Mouse (Mus musculus) stomach, postnatal 0 days (tissue): ENCODE measurements around the gene Pgpep1l. TPM values are rescaled to one million over a fixed set of nuclear protein-coding genes. Genes with fewer than 3 reads are reported as not detected.
"Not testable (repeated sequence)": the region's sequence is repeated elsewhere in the genome, so short reads cannot be mapped to it uniquely, and the experiment has no call there.

Experiments
- ATAC-seq: fragments of 200-750 bp; cut with Nextera tagmentation; 2 replicates; pipeline ENCODE4 v1.8.0; 2017; ENCODE audit not compliant: low FRiP score, low TSS enrichment
- DNase-seq: peaks from one replicate; pipeline ENCODE4 v3.0.0-alpha.2; 2016; ENCODE audit warnings: low spot score
- H3K27ac ChIP-seq: fragments of 300-500 bp; sonication (generic); replicated peaks from 2 replicates; pipeline ENCODE4 v1.5.1; 2014; ENCODE audit warnings: mild to moderate bottlenecking, control low read depth
- H3K27me3 ChIP-seq: fragments of 300-500 bp; sonication (generic); 2 replicates; pipeline ENCODE4 v1.6.1; 2014; ENCODE audit warnings: low read length; ENCODE audit not compliant: control insufficient read depth, insufficient read depth
- H3K36me3 ChIP-seq: fragments of 300-500 bp; sonication (generic); 2 replicates; pipeline ENCODE4 v1.6.1; 2014; ENCODE audit warnings: low read length, mixed read lengths; ENCODE audit not compliant: control insufficient read depth, insufficient read depth
- H3K4me1 ChIP-seq: fragments of 300-500 bp; sonication (generic); replicated peaks from 2 replicates; pipeline ENCODE4 v1.6.1; 2014; ENCODE audit warnings: antibody characterized with exemption; ENCODE audit not compliant: control insufficient read depth, insufficient read depth
- H3K4me2 ChIP-seq: fragments of 300-500 bp; sonication (generic); replicated peaks from 2 replicates; pipeline ENCODE4 v1.6.1; 2014; ENCODE audit warnings: low read depth, mild to moderate bottlenecking, control low read depth, moderate library complexity
- H3K4me3 ChIP-seq: fragments of 300-500 bp; sonication (generic); 2 replicates; pipeline ENCODE4 v1.5.1; 2014; ENCODE audit warnings: low read depth, low read length, control low read depth
- H3K9ac ChIP-seq: fragments of 300-500 bp; sonication (generic); 2 replicates; pipeline ENCODE4 v1.6.1; 2014; ENCODE audit warnings: mild to moderate bottlenecking, low read length, control low read depth, mixed read lengths
- H3K9me3 ChIP-seq: fragments of 300-500 bp; sonication (generic); 2 replicates; pipeline ENCODE4 v1.6.1; 2016; ENCODE audit warnings: low read length; ENCODE audit not compliant: control insufficient read depth
- CTCF ChIP-seq: IDR thresholded peaks from 2 replicates; pipeline ENCODE4 v1.5.1; 2016; ENCODE audit warnings: antibody characterized with exemption, low read depth, mild to moderate bottlenecking, moderate library complexity
- EP300 ChIP-seq: optimal IDR thresholded peaks from 2 replicates; pipeline ENCODE3; 2016; ENCODE audit warnings: antibody characterized with exemption
- WGBS: fragments of 180-500 bp; shearing (Covaris S2); extraction: QIAGEN DNeasy Blood & Tissue Kit; methylation state at CpG from one replicate; pipeline ENCODE4 v1.1.7; 2014; 5-methylcytosine and 5-hydroxymethylcytosine counted together
- polyA plus RNA-seq: library from polyadenylated mRNA; unstranded; fragments of >200 nt; fragmentation: Nextera tagmentation; extraction: Ambion mirVana; gene quantifications from 2 replicates; pipeline ENCODE4 v1.2.1, GENCODE M21; 2015

Pgpep1l gene
- polyA plus RNA-seq, 1 experiment from 2014 or later = not detected

DNA sequence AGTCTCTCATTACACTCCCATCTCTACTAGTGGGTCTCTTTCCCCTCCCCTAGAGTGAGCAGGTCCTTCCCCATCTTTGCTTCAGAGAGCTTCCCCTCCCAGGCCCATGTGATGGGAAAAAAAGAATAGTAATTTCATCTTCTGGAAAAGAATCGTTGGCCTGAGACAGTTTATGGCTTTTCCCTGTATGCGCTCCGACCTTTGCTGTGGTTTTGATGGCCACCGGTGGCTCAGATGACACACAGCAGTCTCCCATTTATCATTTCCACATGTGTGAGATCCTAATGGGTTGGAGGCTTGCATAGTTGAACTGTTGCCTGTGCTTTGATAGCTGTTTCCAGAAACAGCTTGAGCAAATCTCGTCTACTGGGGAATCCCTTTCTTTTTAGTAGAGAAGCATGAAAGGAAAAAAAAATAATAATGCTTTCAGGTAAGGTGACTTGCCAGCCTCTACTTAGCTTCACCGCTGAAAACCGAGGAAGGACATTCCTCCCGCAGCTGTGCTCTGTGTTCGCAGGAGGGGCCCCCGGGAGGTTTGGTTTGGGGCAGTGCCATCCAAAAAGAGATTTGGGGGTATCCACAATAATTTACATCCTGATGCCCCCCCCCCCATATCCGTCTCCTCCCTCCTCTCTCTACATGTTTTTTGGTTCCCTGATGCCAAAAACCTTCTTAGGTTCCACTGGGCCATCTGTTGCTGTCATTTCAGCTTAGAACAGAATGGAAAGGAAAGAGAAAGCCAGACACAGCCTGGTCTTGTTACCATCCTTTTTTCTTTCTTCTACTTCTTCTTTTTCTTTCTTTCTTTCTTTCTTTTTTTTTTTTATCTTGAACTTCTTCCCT, 13.2 kb upstream of the Pgpep1l start:
- DNase-seq (no peak), ATAC-seq (no peak)
- TF ChIP-seq EP300 = no peak
- no peak for TF ChIP-seq CTCF
- WGBS = 52% methylated on average over 11 of the region's 11 CpGs
- Histone ChIP-seq H3K9ac (no peak overlapping the region), H3K27ac (no peak overlapping the region), H3K9me3 (no peaks in the 10 kb centered on the region), H3K4me1 (no peaks in the 10 kb centered on the region), H3K4me2 (no peak overlapping the region), H3K36me3 (no peaks in the 10 kb centered on the region), H3K27me3 (no peaks in the 10 kb centered on the region), H3K4me3 (no peak overlapping the region)

- Histone ChIP-seq H3K9me3 (no peaks in the 10 kb centered on the region), H3K27me3 (no peaks in the 10 kb centered on the region), H3K4me2 (peak overlapping the region; percentile 62), H3K27ac (no peak overlapping the region), H3K4me1 (no peaks in the 10 kb centered on the region), H3K9ac (peak overlapping the region; percentile 41; the same call in 1 of the 2 replicates), H3K36me3 (no peaks in the 10 kb centered on the region), H3K4me3 (peak overlapping the region; percentile 29)
- WGBS = 15% methylated on average over 34 of the region's 36 CpGs
- DNase-seq = peak; percentile 36
- no peak for TF ChIP-seq EP300
- TF ChIP-seq CTCF = no peak
- ATAC-seq = peak; percentile 29; the same call in 1 of the 2 replicates
Observed at GRCm38 (mm10) chr7:68275838-68276731, 12.1 kb upstream of the Pgpep1l start.

DNA sequence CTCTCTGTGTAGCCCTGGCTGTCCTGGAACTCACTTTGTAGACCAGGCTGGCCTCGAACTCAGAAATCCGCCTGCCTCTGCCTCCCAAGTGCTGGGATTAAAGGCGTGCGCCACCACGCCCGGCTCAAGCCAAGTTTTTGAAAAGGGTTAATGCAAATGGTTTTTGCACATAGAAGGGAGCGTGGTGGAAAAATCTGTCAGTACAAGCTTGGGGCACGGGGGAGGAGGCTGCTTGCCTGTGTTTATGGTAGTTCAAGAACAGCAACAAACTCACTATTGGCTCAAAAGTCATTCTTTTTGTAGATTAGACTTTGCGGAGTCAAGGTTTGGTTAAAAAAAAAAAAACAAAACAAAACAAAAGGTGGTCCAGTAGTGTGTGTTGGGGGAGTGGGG, 11.4 kb upstream of the Pgpep1l start:
- H3K9ac ChIP-seq, H3K4me1 ChIP-seq, DNase-seq, ATAC-seq, H3K27ac ChIP-seq, H3K36me3 ChIP-seq, H3K27me3 ChIP-seq, H3K9me3 ChIP-seq: not testable (repeated sequence)
- 49% methylated on average over 9 of the region's 9 CpGs for WGBS
- Histone ChIP-seq H3K4me2 (peak overlapping the region; percentile 62), H3K4me3 (peak overlapping the region; percentile 29)

GRCm38 (mm10) chr7:68274951-68275350, 10.9 kb upstream of the Pgpep1l start:
- no peak overlapping the region for H3K4me3 ChIP-seq
- no peaks in the 10 kb centered on the region for H3K9me3 ChIP-seq
- TF ChIP-seq CTCF (no peak), EP300 (no peak)
- no peak overlapping the region for H3K27ac ChIP-seq
- 65% methylated on average over 9 of the region's 9 CpGs for WGBS
- H3K9ac ChIP-seq = no peak overlapping the region
- H3K4me2 ChIP-seq = no peak overlapping the region
- H3K36me3 ChIP-seq = no peaks in the 10 kb centered on the region
- DNase-seq (no peak), ATAC-seq (no peak)
- H3K4me1 ChIP-seq = no peaks in the 10 kb centered on the region
- H3K27me3 ChIP-seq = no peaks in the 10 kb centered on the region

DNA sequence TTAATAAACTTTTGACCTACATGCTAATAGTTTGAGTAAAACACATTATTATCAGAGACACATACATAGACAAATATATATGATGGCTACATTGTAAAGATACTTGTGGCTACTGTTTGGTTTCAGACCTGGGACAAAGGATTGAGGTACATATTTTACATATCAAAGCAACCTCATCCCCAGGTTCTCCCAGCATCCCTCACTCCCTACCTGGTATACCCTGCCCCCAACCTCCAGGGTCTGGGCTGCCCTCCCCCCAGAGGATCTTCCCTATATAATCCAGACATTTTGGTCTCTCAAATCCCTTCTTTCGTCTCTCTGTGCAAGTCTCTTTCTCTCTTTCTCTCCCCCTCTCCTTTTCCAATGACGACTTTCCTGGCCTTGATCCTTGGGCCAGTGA, 10.2 kb upstream of the Pgpep1l start:
- Histone ChIP-seq H3K36me3 (no peaks in the 10 kb centered on the region), H3K9me3 (no peaks in the 10 kb centered on the region), H3K27me3 (no peaks in the 10 kb centered on the region), H3K4me2 (no peak overlapping the region), H3K27ac (no peak overlapping the region), H3K4me1 (no peaks in the 10 kb centered on the region), H3K9ac (no peak overlapping the region), H3K4me3 (no peak overlapping the region)
- DNase-seq (no peak), ATAC-seq (no peak)
- no peak for TF ChIP-seq CTCF
- TF ChIP-seq EP300 = no peak
- 67% methylated on average over 2 of the region's 2 CpGs for WGBS

DNA sequence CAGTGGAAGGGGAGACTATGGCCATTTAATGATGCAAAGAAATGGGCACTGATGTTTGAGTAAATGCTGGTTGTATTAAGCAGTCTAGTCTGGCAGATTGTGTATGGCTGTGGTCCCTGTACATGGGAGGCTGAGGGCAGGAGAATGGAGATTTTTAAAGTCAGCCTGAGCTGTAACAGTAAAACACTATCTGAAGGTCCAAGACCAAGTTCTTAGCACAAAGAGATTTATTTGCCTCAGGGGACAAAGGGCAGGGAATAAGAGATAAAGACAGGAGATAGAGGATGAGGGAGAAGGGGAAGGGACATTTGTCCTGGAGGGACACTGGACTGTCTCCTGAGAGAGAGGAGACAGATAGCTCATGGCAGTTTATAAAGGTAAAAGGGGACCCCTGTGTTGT, 9.5 kb upstream of the Pgpep1l start, which contains the start of gene Fam169b:
TSS of gene Fam169b (plus strand) at position 325 of the 400 bp plus-strand sequence.
- Histone ChIP-seq H3K27me3 (no peaks in the 10 kb centered on the region), H3K9me3 (no peaks in the 10 kb centered on the region), H3K4me1 (no peaks in the 10 kb centered on the region), H3K4me2 (no peak within 1 kb of the TSS), H3K9ac (no peak within 1 kb of the TSS), H3K27ac (no peak within 1 kb of the TSS), H3K4me3 (no peak within 1 kb of the TSS), H3K36me3 (no peaks in the 10 kb centered on the region)
- TF ChIP-seq EP300 (no peak), CTCF (no peak)
- DNase-seq = no peak
- ATAC-seq = no peak
